Mouse (Mus musculus): ENCODE measurements at regions not wholly inside any gene's neighbourhood (a gene's known extent, or its start where the extent isn't known, plus 50 kb on each side); places are given as distances from the start of the nearest gene placed in this dataset.

DNA sequence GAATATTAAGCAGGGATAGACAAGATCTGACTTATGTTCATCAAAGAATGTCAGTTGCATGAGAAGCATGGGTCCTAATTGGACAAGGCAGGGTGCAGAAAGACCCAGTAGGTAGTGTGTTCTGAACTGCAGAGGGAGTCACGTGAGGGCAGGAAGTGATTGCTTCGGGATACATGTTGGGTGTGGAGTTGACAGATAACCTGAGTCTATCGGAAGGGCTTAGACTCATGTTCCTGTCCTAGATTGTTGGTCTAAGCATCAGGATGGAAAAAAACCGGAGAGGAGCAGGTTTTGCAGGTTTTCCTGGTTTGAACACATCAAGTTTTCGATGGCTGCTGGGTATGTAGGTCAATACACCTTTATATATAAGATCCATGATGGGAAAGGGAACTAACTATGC is 101.8 kb upstream of the Tab2 start:
- TF ChIP-seq CTCF (IDR thresholded peaks at IDR 0.05; ENCODE audit: low read depth, low read length) (no peak), POLR2A (IDR thresholded peaks at IDR 0.05; ENCODE audit: borderline replicate concordance, low read depth, low read length) (no peak)

Data from bone marrow macrophage, adult 2 months (primary cell).